Mouse (Mus musculus) ES-Bruce4 (cell line): ENCODE results near the gene Gal3st4.

Experiments
- CTCF ChIP-seq: IDR thresholded peaks from one replicate; pipeline ENCODE4 v1.8.1; 2011; ENCODE audit warnings: low read depth, low read length
- EP300 ChIP-seq: IDR thresholded peaks from 2 replicates; pipeline ENCODE4 v1.6.1; 2011; ENCODE audit warnings: low read depth, low read length; ENCODE audit not compliant: insufficient read depth
- POLR2A ChIP-seq: IDR thresholded peaks from one replicate; pipeline ENCODE4 v1.8.1; 2011; ENCODE audit warnings: low read length; ENCODE audit not compliant: insufficient read depth

GRCm38 (mm10) chr5:138283540-138283939 is 10.9 kb upstream of the Gal3st4 start:
- TF ChIP-seq CTCF (no peak), POLR2A (no peak), EP300 (no peak)
